Mouse (Mus musculus): Measurements from ENCODE around the gene Ank3. TPM values are rescaled to one million over a fixed set of nuclear protein-coding genes. Genes with fewer than 3 reads are reported as not detected.

Gene Ank3
- polyA plus RNA-seq, 2 experiments: 3.1 to 5.3 TPM

DNA sequence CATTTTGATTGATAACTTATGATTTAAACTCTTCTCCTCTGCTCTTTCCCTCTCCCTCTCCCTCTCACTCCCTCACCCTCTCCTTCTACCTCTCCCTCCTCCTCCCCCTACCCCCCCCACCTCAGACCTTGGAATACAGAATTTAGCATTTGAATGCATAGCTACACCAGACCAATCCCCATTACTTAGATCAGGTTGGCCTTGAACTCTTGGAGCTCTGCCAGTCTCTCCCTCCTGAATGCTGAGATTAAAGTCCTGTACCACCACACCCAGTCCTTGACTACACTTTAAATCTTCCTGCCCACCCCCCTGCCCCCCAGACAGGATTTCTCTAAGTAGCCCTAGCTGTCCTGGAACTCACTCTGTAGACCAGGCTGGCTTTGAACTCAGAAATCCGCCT, 38.9 kb upstream of the Ank3 start:
- DNase-seq (ENCODE audit: low read depth in 3 of 3, low spot score in 3 of 3) (no peak), ATAC-seq (ENCODE audit: insufficient read depth) (no peak)
- H3K27me3 ChIP-seq (ENCODE audit: control insufficient read depth, insufficient read depth, low read length): no peaks in the 10 kb centered on the region
- 56% methylated on average over 1 of the region's 1 CpGs for WGBS (ENCODE audit: insufficient replicate concordance)
- H3K36me3 ChIP-seq (replicated peaks; ENCODE audit: control insufficient read depth, insufficient read depth, low read depth): no peaks in the 10 kb centered on the region
- TF ChIP-seq CTCF (IDR thresholded peaks at IDR 0.05; ENCODE audit: low read depth) (no peak), EP300 (IDR thresholded peaks at IDR 0.05; ENCODE audit: low read depth) (no peak)
- no peak overlapping the region for H3K27ac ChIP-seq
- no peaks in the 10 kb centered on the region for H3K4me1 ChIP-seq (replicated peaks; ENCODE audit: control insufficient read depth in 2 of 2, insufficient read depth in 2 of 2, low read length in 1 of 2)
- H3K9me3 ChIP-seq (ENCODE audit: control insufficient read depth, low read length): no peaks in the 10 kb centered on the region
- H3K4me3 ChIP-seq (ENCODE audit: insufficient read depth in 1 of 2, low read depth in 2 of 2, low read length in 2 of 2): no peak overlapping the region
- no peak overlapping the region for H3K9ac ChIP-seq (replicated peaks)
- H3K4me2 ChIP-seq (ENCODE audit: low read depth): no peak overlapping the region

DNA sequence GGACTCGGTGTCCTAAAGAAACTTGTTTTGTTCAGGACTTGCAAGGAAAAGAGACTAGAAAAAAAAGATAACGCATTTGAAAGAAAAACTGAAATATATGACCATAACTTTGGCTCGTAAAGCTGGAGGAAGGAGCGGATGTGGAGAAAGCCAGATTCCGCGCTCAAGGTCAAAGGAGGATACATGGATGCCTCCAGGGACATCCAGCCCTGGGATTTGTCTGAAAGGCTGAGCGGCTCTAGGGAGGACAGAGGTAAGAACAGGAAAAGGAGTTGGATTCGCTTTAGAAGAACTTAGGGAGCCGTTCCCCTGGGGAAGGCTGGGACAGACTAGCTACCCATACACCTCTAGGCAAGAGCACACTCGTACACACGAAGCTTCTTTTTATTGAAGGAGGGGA, 32.4 kb upstream of the Ank3 start:
- Histone ChIP-seq H3K36me3 (replicated peaks; ENCODE audit: control insufficient read depth, insufficient read depth, low read depth) (no peaks in the 10 kb centered on the region), H3K4me3 (ENCODE audit: insufficient read depth in 1 of 2, low read depth in 2 of 2, low read length in 2 of 2) (no peak overlapping the region), H3K4me2 (ENCODE audit: low read depth) (no peak overlapping the region), H3K27ac (no peak overlapping the region), H3K4me1 (replicated peaks; ENCODE audit: control insufficient read depth in 2 of 2, insufficient read depth in 2 of 2, low read length in 1 of 2) (no peaks in the 10 kb centered on the region), H3K27me3 (ENCODE audit: control insufficient read depth, insufficient read depth, low read length) (no peaks in the 10 kb centered on the region), H3K9me3 (ENCODE audit: control insufficient read depth, low read length) (no peaks in the 10 kb centered on the region), H3K9ac (replicated peaks) (no peak overlapping the region)
- ATAC-seq (ENCODE audit: insufficient read depth) (no peak), DNase-seq (ENCODE audit: low read depth in 3 of 3, low spot score in 3 of 3) (no peak)
- TF ChIP-seq EP300 (IDR thresholded peaks at IDR 0.05; ENCODE audit: low read depth) (no peak), CTCF (IDR thresholded peaks at IDR 0.05; ENCODE audit: low read depth) (no peak)
- 70% methylated on average over 11 of the region's 11 CpGs for WGBS (ENCODE audit: insufficient replicate concordance)

DNA sequence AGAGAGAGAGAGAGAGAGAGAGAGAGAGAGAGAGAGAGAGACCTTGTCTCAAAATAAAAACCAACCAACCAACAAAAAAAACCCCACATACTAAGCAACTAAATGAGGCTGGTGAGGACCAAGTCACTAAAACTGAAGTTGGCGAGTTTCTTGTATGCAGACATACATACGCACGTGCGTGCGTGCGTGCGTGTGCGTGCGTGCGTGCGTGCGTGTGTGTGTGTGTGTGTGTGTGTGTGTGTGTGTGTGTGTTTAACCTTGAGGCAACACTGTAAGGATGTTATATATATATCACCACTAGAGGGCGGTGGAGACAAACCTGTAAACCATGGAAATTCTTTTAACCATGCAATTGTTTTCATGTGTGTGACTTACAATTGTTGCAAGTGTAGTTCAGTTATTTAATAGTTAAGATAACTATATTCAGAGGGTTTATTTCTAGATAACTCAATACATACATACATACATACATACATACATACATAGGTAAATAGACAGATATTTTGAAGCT, 31.6 kb upstream of the Ank3 start:
- Histone ChIP-seq H3K36me3 (replicated peaks; ENCODE audit: control insufficient read depth, insufficient read depth, low read depth) (no peaks in the 10 kb centered on the region), H3K27ac (no peak overlapping the region), H3K4me3 (ENCODE audit: insufficient read depth in 1 of 2, low read depth in 2 of 2, low read length in 2 of 2) (no peak overlapping the region), H3K9ac (replicated peaks) (no peak overlapping the region), H3K27me3 (ENCODE audit: control insufficient read depth, insufficient read depth, low read length) (no peaks in the 10 kb centered on the region), H3K4me1 (replicated peaks; ENCODE audit: control insufficient read depth in 2 of 2, insufficient read depth in 2 of 2, low read length in 1 of 2) (no peaks in the 10 kb centered on the region), H3K4me2 (ENCODE audit: low read depth) (no peak overlapping the region), H3K9me3 (ENCODE audit: control insufficient read depth, low read length) (no peaks in the 10 kb centered on the region)
- DNase-seq (ENCODE audit: low read depth in 3 of 3, low spot score in 3 of 3) (no peak), ATAC-seq (ENCODE audit: insufficient read depth) (no peak)
- WGBS (ENCODE audit: insufficient replicate concordance): 72% methylated on average over 13 of the region's 13 CpGs
- no peak for TF ChIP-seq EP300 (IDR thresholded peaks at IDR 0.05; ENCODE audit: low read depth)
- peak; percentile 70 for TF ChIP-seq CTCF (IDR thresholded peaks at IDR 0.05; ENCODE audit: low read depth)

- TF ChIP-seq CTCF (IDR thresholded peaks at IDR 0.05; ENCODE audit: low read depth) (no peak), EP300 (IDR thresholded peaks at IDR 0.05; ENCODE audit: low read depth) (no peak)
- Histone ChIP-seq H3K27me3 (ENCODE audit: control insufficient read depth, insufficient read depth, low read length) (no peaks in the 10 kb centered on the region), H3K9me3 (ENCODE audit: control insufficient read depth, low read length) (no peaks in the 10 kb centered on the region), H3K9ac (replicated peaks) (no peak overlapping the region), H3K4me1 (replicated peaks; ENCODE audit: control insufficient read depth in 2 of 2, insufficient read depth in 2 of 2, low read length in 1 of 2) (no peaks in the 10 kb centered on the region), H3K4me2 (ENCODE audit: low read depth) (no peak overlapping the region), H3K27ac (no peak overlapping the region), H3K36me3 (replicated peaks; ENCODE audit: control insufficient read depth, insufficient read depth, low read depth) (no peaks in the 10 kb centered on the region), H3K4me3 (ENCODE audit: insufficient read depth in 1 of 2, low read depth in 2 of 2, low read length in 2 of 2) (no peak overlapping the region)
- DNase-seq (ENCODE audit: low read depth in 3 of 3, low spot score in 3 of 3) (no peak), ATAC-seq (ENCODE audit: insufficient read depth) (no peak)
- 64% methylated on average over 6 of the region's 6 CpGs for WGBS (ENCODE audit: insufficient replicate concordance)
Observed at GRCm38 (mm10) chr10:69369321-69369720, 29.3 kb upstream of the Ank3 start.

- no peak overlapping the region for H3K4me2 ChIP-seq (ENCODE audit: low read depth)
- no peak overlapping the region for H3K9ac ChIP-seq (replicated peaks)
- 18% methylated on average over 10 of the region's 10 CpGs for WGBS (ENCODE audit: insufficient replicate concordance)
- TF ChIP-seq EP300 (IDR thresholded peaks at IDR 0.05; ENCODE audit: low read depth) (no peak), CTCF (IDR thresholded peaks at IDR 0.05; ENCODE audit: low read depth) (peak; percentile 90)
- DNase-seq (ENCODE audit: low read depth in 3 of 3, low spot score in 3 of 3) (no peak), ATAC-seq (ENCODE audit: insufficient read depth) (no peak)
- H3K27me3 ChIP-seq (ENCODE audit: control insufficient read depth, insufficient read depth, low read length): no peaks in the 10 kb centered on the region
- no peaks in the 10 kb centered on the region for H3K4me1 ChIP-seq (replicated peaks; ENCODE audit: control insufficient read depth in 2 of 2, insufficient read depth in 2 of 2, low read length in 1 of 2)
- H3K36me3 ChIP-seq (replicated peaks; ENCODE audit: control insufficient read depth, insufficient read depth, low read depth): no peaks in the 10 kb centered on the region
- H3K4me3 ChIP-seq (ENCODE audit: insufficient read depth in 1 of 2, low read depth in 2 of 2, low read length in 2 of 2): no peak overlapping the region
- H3K9me3 ChIP-seq (ENCODE audit: control insufficient read depth, low read length): no peaks in the 10 kb centered on the region
- no peak overlapping the region for H3K27ac ChIP-seq
Observed at GRCm38 (mm10) chr10:69371441-69371840, 27.1 kb upstream of the Ank3 start.
